Mouse (Mus musculus) limb, embryonic 13.5 days (tissue): ENCODE measurements around the gene Zswim9. TPM values are rescaled to one million over a fixed set of nuclear protein-coding genes. Genes with fewer than 3 reads are reported as not detected.
A peak's percentile ranks its signal among the peaks of the same experiment; 100 is the strongest.

Experiments used
- ATAC-seq: fragments of 200-750 bp; cut with Nextera tagmentation; 2 replicates; pipeline ENCODE4 v1.8.0; 2017; ENCODE audit warnings: low read depth, moderate number of reproducible peaks, moderate TSS enrichment; ENCODE audit not compliant: low FRiP score
- H3K27ac ChIP-seq: fragments of 300-500 bp; sonication (generic); 2 replicates; pipeline ENCODE4 v1.5.1; 2015; ENCODE audit warnings: inconsistent platforms, mild to moderate bottlenecking, moderate library complexity
- H3K27me3 ChIP-seq: fragments of 300-500 bp; sonication (generic); 2 replicates; pipeline ENCODE4 v1.6.1; 2015; ENCODE audit warnings: mild to moderate bottlenecking, inconsistent platforms
- H3K36me3 ChIP-seq: fragments of 300-500 bp; sonication (generic); 2 replicates; pipeline ENCODE4 v1.6.1; 2015; ENCODE audit warnings: inconsistent platforms, mild to moderate bottlenecking, moderate library complexity
- H3K4me1 ChIP-seq: fragments of 300-500 bp; sonication (generic); 2 replicates; pipeline ENCODE4 v1.6.1; 2015; ENCODE audit warnings: inconsistent platforms
- H3K4me2 ChIP-seq: fragments of 300-500 bp; sonication (generic); replicated peaks from 2 replicates; pipeline ENCODE4 v1.6.1; 2015; ENCODE audit warnings: inconsistent platforms, mild to moderate bottlenecking, moderate library complexity
- H3K4me3 ChIP-seq: fragments of 300-500 bp; sonication (generic); 2 replicates; pipeline ENCODE4 v1.5.1; 2015; ENCODE audit warnings: moderate library complexity, mild to moderate bottlenecking, inconsistent platforms
- H3K9ac ChIP-seq: fragments of 300-500 bp; sonication (generic); 2 replicates; pipeline ENCODE4 v1.6.1; 2015; ENCODE audit warnings: mild to moderate bottlenecking, inconsistent platforms
- H3K9me3 ChIP-seq: fragments of 300-500 bp; sonication (generic); 2 replicates; pipeline ENCODE4 v1.6.1; 2016; ENCODE audit warnings: inconsistent platforms
- WGBS: fragments of 180-500 bp; shearing (Covaris S2); methylation state at CpG from one replicate; pipeline ENCODE4 v1.1.7; 2015; 5-methylcytosine and 5-hydroxymethylcytosine counted together
- polyA plus RNA-seq: library from polyadenylated mRNA; unstranded; fragments of >200 nt; fragmentation: Nextera tagmentation; extraction: Ambion mirVana; gene quantifications from 2 replicates; pipeline ENCODE4 v1.2.1, GENCODE M21; 2015

The Zswim9 gene
- polyA plus RNA-seq, 1 experiment from 2014 or later: 16.0 TPM

DNA sequence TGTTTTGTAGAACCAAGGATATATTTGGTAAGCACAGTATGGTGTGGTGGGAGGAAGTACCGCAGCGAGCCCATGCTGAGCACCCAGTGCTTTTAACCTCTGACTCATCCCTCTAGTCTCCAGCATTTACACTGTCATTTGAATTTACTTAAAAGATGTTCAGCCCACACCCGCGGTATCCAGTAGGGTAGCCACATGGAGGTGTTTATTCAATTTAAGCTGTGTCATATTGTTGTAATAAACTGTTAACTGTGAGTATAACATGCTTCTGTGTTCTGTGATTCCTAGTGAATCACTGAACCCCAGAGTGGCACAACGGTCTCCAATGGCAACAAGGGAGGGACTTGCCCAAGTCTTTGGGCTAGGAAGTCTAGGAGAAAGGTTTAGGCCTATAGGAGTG is 14.7 kb downstream of the Zswim9 start:
- Histone ChIP-seq H3K27me3 (no peaks in the 10 kb centered on the region), H3K9me3 (no peaks in the 10 kb centered on the region), H3K36me3 (peaks cover 7% of the 10 kb centered on the region; the same call in 1 of the 2 replicates), H3K4me2 (no peak overlapping the region), H3K9ac (no peak overlapping the region), H3K27ac (no peak overlapping the region), H3K4me3 (no peak overlapping the region), H3K4me1 (no peaks in the 10 kb centered on the region)
- ATAC-seq: no peak
- 82% methylated on average over 5 of the region's 5 CpGs for WGBS

DNA sequence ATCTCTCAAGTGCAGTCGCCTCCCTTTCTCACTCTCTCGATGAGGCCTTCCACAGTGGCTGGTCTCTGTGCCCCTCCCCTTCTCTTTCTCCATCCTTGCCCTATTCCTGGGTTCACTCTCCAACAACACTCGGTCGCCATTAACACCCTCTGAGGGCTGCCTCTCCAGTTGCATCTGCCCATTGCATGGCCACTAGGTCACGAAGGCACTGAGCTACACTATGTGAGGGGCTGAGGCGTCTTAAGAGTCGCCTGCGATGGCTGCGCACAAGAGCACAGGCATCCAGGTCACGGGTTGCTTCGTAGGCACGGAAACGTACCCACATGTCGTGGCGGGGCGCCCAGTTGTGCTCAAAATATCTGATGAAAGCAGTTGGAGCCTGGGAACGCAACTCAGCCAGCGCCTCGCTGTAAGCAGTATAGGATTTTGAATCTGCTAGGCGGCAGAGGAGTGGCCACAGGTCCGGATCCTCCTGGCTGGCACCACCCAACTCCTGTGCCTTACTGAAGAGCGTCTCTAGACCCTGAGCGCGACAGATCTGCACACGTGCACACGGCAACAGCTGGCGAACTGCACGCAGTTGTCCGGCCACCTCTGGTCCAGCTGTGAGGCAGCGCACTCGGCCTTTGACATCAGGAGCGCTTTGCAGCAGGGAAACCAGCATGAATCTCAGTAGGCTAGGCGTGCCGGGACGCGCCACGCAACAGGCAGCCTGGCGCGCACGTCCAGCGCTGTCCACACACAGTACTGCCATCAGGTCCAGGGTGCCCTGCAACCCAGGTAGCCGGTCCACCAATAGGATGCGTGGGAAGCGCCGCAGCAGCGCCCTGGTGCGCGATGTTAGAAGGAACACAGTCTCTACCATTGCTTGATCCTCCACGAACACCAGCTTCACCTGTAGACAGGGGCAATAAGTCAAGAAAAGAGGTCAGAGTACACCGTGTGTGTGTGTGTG is 17.5 kb downstream of the Zswim9 start:
- no peaks in the 10 kb centered on the region for H3K9me3 ChIP-seq
- 0 out of 2 replicates have a peak, but pooled peaks have one; percentile 57 for ATAC-seq
- no peak overlapping the region for H3K4me3 ChIP-seq
- no peak overlapping the region for H3K27ac ChIP-seq
- no peaks in the 10 kb centered on the region for H3K27me3 ChIP-seq
- H3K4me1 ChIP-seq: no peaks in the 10 kb centered on the region
- H3K36me3 ChIP-seq: peaks cover 7% of the 10 kb centered on the region; the same call in 1 of the 2 replicates
- H3K9ac ChIP-seq: no peak overlapping the region
- H3K4me2 ChIP-seq: no peak overlapping the region; the same call in 1 of the 2 replicates
- 49% methylated on average over 50 of the region's 50 CpGs for WGBS

DNA sequence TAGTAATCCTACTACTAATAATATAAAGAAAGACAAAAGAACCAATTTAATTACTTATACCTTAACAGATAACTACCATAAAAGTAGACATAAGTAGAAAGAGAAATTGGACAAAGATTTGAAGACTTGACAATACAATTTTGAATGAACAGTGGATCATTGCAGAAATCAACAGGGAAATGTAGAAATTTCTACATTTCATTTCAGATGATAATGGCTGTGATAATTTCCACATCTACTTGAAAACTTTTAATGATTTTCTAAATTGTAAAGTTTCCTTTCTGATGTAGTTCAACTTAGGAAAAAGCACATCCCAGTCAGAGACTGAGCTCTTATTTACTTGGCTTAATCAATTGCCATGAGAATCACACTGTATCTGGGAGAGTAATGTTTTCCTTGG is 65.8 kb downstream of the Zswim9 start, which contains the start of gene Vmn1r89:
Vmn1r89 (plus strand) TSS at position 301 of the 400 bp plus-strand sequence.
- Histone ChIP-seq H3K4me3 (no peak within 1 kb of the TSS), H3K27ac (no peak within 1 kb of the TSS), H3K9me3 (peaks cover 2% of the 10 kb centered on the region; the same call in 1 of the 2 replicates), H3K4me2 (no peak within 1 kb of the TSS), H3K4me1 (no peaks in the 10 kb centered on the region), H3K9ac (no peak within 1 kb of the TSS), H3K27me3 (no peaks in the 10 kb centered on the region), H3K36me3 (no peaks in the 10 kb centered on the region)
- ATAC-seq: no peak

Other genes starting within 250 kb of the Zswim9 start
- gene Chmp2a, start 243.9 kb downstream of the Zswim9 start, polyA plus RNA-seq: 127 and 133 TPM in 2 replicates
- 100 and 114 TPM in 2 replicates for gene Ube2m, start 240.4 kb downstream of the Zswim9 start, polyA plus RNA-seq
- 3.2 and 3.8 TPM in 2 replicates for gene Mzf1, start 224.0 kb downstream of the Zswim9 start, polyA plus RNA-seq
- not detected in 2 replicates for gene Vmn1r85, start 183.5 kb downstream of the Zswim9 start, polyA plus RNA-seq
- not detected in 2 replicates for gene Vmn1r86, start 158.8 kb downstream of the Zswim9 start, polyA plus RNA-seq
- not detected in 2 replicates for gene Vmn1r87, start 138.6 kb downstream of the Zswim9 start, polyA plus RNA-seq
- gene Vmn1r88, start 119.2 kb downstream of the Zswim9 start, polyA plus RNA-seq: not detected in 2 replicates
- not detected in 2 replicates for gene Vmn1r89, start 65.7 kb downstream of the Zswim9 start, polyA plus RNA-seq
- 116 and 123 TPM in 2 replicates for gene Lig1, start 1.4 kb downstream of the Zswim9 start, polyA plus RNA-seq
- 1.1 TPM in 2 replicates for gene Pla2g4c, start 45.9 kb upstream of the Zswim9 start, polyA plus RNA-seq
- gene Cabp5, start 119.4 kb upstream of the Zswim9 start, polyA plus RNA-seq: not detected in 2 replicates
- gene Bsph1, start 172.1 kb upstream of the Zswim9 start, polyA plus RNA-seq: not detected in 2 replicates